Mouse (Mus musculus): ENCODE results near the gene Aph1a.
A peak's percentile ranks its signal among the peaks of the same experiment; 100 is the strongest.
"Not testable (repeated sequence)": the region's sequence is repeated elsewhere in the genome, so short reads cannot be mapped to it uniquely, and the experiment has no call there.

Gene Aph1a

GRCm38 (mm10) chr3:95893606-95894316 is at the start of gene Aph1a:
Gene Aph1a (plus strand): TSS chr3:95893969.
- peak; percentile 92 to 96 for DNase-seq (ENCODE audit: low spot score in 2 of 2)

- no peak for DNase-seq (ENCODE audit: low spot score in 2 of 2)
These were observed 43.2 kb upstream of the Aph1a start for GRCm38 (mm10) chr3:95850611-95851010.

GRCm38 (mm10) chr3:95851317-95851716 is 42.5 kb upstream of the Aph1a start:
- DNase-seq (ENCODE audit: low spot score in 2 of 2) = no peak

GRCm38 (mm10) chr3:95855502-95856089 is 38.2 kb upstream of the Aph1a start, which contains the start of gene Prpf3:
Gene Prpf3 (minus strand): TSS chr3:95855885.
- DNase-seq (ENCODE audit: low spot score in 2 of 2) = peak; percentile 87 to 92

- DNase-seq (ENCODE audit: low spot score in 2 of 2) = no peak
These were observed 37.7 kb upstream of the Aph1a start for GRCm38 (mm10) chr3:95856115-95856514.

GRCm38 (mm10) chr3:95857050-95857449 is 36.7 kb upstream of the Aph1a start:
- not testable (repeated sequence) for DNase-seq (ENCODE audit: low spot score in 2 of 2)

- DNase-seq (ENCODE audit: low spot score in 2 of 2) = not testable (repeated sequence)
These were observed 35.5 kb upstream of the Aph1a start for GRCm38 (mm10) chr3:95858278-95858677.

- no peak for DNase-seq (ENCODE audit: low spot score in 2 of 2)
These were observed 33.4 kb upstream of the Aph1a start for GRCm38 (mm10) chr3:95860323-95860722.

- DNase-seq (ENCODE audit: low spot score in 2 of 2) = no peak
These were observed 32.6 kb upstream of the Aph1a start for GRCm38 (mm10) chr3:95861216-95861615.

- peak in 1 of 2 experiments; percentile 37 for DNase-seq (ENCODE audit: low spot score in 2 of 2)
These were observed 32.0 kb upstream of the Aph1a start for GRCm38 (mm10) chr3:95861796-95862195.

- no peak for DNase-seq (ENCODE audit: low spot score in 2 of 2)
These were observed 30.2 kb upstream of the Aph1a start for GRCm38 (mm10) chr3:95863578-95863977.

- DNase-seq (ENCODE audit: low spot score in 2 of 2) = peak; percentile 52 to 65
These were observed 28.7 kb upstream of the Aph1a start for GRCm38 (mm10) chr3:95865050-95865449.

- no peak for DNase-seq (ENCODE audit: low spot score in 2 of 2)
These were observed 28.2 kb upstream of the Aph1a start for GRCm38 (mm10) chr3:95865571-95865970.

- no peak for DNase-seq (ENCODE audit: low spot score in 2 of 2)
These were observed 27.7 kb upstream of the Aph1a start for GRCm38 (mm10) chr3:95866071-95866470.

GRCm38 (mm10) chr3:95867408-95867807 is 26.4 kb upstream of the Aph1a start:
- DNase-seq (ENCODE audit: low spot score in 2 of 2) = no peak

- no peak for DNase-seq (ENCODE audit: low spot score in 2 of 2)
These were observed 22.8 kb upstream of the Aph1a start for GRCm38 (mm10) chr3:95870976-95871375.

GRCm38 (mm10) chr3:95871392-95871867 is 22.3 kb upstream of the Aph1a start, which contains the start of gene Mrps21:
Gene Mrps21 (minus strand): TSS chr3:95871519.
- peak; percentile 76 to 77 for DNase-seq (ENCODE audit: low spot score in 2 of 2)

GRCm38 (mm10) chr3:95872048-95872447 is 21.7 kb upstream of the Aph1a start:
- DNase-seq (ENCODE audit: low spot score in 2 of 2) = no peak

- DNase-seq (ENCODE audit: low spot score in 2 of 2) = no peak
These were observed 14.7 kb upstream of the Aph1a start for GRCm38 (mm10) chr3:95879063-95879462.

GRCm38 (mm10) chr3:95881979-95882815 is 11.6 kb upstream of the Aph1a start, which contains the start of gene Ciart:
Gene Ciart (minus strand): TSS chr3:95882251.
- peak; percentile 95 to 97 for DNase-seq (ENCODE audit: low spot score in 2 of 2)

GRCm38 (mm10) chr3:95882816-95883425 is 10.8 kb upstream of the Aph1a start:
- DNase-seq (ENCODE audit: low spot score in 2 of 2) = peak; percentile 54 to 69

- DNase-seq (ENCODE audit: low spot score in 2 of 2) = no peak
These were observed 9.4 kb upstream of the Aph1a start for GRCm38 (mm10) chr3:95884400-95884799.
